Mouse (Mus musculus): Measurements from ENCODE around the gene Abcd3.

Abcd3 gene

GRCm38 (mm10) chr3:121814877-121815548, at the start of gene Abcd3:
Gene Abcd3 (minus strand): TSS chr3:121815302.
- DNase-seq, result peak; percentile 96 to 97

GRCm38 (mm10) chr3:121859142-121859541, 44.0 kb upstream of the Abcd3 start:
- DNase-seq, result no peak

GRCm38 (mm10) chr3:121856131-121856530, 41.0 kb upstream of the Abcd3 start:
- no peak for DNase-seq

- no peak for DNase-seq
Measured at GRCm38 (mm10) chr3:121853781-121854520, 38.8 kb upstream of the Abcd3 start.

- no peak for DNase-seq
Measured at GRCm38 (mm10) chr3:121852074-121852826, 37.1 kb upstream of the Abcd3 start.

DNA sequence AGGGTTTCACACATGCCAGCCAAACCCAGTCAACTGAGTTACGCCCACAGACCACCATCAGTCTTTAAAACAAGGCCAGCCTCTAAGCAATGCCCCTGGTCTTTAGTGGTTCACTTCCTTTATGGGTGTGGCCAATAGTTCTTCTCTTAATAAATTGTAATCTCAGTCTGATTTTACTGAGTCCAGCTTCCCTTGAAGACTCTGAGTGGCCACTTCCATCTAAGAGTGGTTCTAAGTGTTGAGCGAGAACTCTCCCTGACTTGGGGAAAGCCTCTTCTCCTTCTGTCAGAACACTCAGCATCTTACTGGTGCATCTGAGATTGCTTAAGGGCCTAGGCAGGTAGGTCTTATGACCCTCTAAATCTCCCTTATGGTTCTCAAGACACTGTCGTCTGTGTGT, 35.9 kb upstream of the Abcd3 start:
- no peak for DNase-seq

- DNase-seq, result no peak
Measured at GRCm38 (mm10) chr3:121850381-121850780, 35.3 kb upstream of the Abcd3 start.

GRCm38 (mm10) chr3:121847296-121847695, 32.2 kb upstream of the Abcd3 start:
- DNase-seq, result no peak

DNA sequence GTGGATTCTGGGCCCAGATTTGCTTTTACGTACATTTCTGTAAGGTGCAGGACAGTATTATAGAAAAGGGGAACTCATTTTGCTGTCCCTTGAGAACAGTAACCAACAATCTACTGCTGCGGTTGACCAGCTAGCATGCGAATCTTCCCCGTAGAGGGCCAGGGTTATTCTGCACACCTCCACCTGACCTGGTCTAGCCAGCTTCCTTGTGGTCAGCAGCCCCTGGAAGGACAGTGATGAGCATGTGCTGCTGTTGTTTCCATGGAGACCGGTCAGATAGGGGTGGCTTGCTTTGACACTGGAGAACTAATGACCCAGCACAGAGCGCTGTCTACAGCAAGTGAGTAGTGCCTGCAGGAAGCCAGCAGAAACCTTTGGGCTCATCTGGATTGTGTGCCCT, 29.6 kb upstream of the Abcd3 start:
- DNase-seq, result no peak

GRCm38 (mm10) chr3:121844013-121844412, 28.9 kb upstream of the Abcd3 start:
- DNase-seq, result no peak

DNA sequence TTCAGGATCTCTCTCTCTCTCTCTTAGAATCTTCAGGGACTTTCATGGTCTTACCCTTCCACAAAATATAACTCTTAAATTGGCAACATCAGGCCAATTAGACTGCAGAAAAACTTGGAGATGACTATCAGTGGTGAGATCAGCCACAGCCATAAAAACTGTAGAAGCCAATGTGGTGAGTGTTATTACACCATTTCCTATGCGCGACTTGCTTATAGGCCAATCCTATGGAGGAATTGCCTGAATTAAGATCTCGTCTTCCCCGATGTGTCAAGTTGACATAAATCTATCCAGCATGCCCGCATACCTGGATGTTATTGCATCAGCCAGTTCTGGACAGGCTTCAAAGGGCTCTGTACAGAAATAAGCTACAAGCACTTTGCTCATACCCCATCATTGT, 28.2 kb upstream of the Abcd3 start:
- DNase-seq, result no peak

DNA sequence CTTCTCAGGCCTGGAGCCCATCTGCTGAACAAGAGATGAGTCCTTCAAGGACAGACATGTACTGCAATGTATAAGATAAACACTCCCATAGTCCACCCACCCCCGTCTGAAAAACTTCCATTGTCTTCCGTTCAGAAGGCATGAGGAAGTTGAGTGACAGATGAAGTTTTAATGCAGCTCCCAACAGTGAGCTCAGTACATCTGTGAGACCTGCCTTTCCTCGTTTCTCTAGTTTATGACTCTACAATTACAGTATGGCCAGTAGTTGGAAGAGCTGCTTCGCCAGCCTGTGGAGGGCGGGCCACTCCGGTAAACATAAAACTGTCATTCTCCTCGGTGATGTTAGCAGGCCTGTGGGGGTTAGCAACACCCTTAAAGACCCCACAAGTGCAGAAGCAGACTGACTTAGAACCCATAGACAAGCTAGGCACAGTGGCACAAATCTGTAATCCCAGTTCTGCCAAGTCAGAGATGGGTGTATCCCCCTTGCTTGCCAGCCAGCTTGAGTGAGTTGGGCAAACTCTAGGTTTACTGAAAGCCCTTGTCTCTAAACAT, 27.3 kb upstream of the Abcd3 start:
- no peak for DNase-seq

DNA sequence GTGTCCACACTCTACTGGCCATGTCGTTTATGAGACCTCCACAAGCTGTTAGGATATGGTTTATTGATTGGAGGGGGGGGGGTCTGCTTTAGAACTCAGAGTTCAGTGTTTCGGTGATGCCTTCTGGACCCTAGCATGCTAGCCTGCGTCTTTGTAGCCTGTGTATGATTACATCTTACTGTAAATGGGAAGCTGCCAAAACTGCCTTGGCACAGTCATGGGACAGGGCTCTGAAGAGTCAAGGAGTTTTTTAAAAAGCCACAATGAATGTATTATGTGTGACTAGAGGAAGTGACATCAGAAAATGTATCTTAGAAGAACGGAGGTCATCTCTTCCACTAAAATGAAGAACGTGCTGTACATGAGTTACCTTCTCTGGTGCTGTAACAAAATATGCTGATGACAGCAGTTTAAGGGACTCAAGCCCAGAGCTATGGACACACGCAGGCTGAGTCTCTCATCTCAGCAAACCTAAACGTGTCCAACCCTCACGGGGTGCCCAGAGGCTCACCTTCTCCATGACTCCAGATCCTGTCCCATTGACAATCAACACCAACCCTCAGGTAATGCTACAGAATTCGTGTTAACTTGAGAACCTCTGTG, 26.4 kb upstream of the Abcd3 start:
- peak; percentile 16 to 26 for DNase-seq

DNA sequence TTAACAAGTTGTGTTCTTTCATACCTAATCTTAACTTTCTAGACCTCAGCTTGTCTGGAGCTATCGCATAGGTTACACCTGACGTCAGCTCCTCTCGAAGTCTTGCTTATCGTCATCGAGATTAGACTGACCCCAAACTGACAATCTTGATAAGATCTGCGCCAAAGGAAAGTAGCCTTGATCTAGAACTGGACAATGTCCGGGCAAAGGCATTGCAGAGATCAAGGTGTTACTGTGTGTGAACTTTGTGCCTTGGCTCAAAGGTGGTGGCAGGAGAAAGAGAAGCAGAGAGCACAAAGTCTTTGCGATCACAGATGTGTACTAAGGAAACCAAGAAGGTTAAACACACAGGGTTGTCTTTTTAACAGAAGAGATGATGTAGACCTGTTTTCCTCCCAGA, 25.2 kb upstream of the Abcd3 start:
- no peak for DNase-seq

GRCm38 (mm10) chr3:121834732-121835131, 19.6 kb upstream of the Abcd3 start:
- no peak for DNase-seq

- no peak for DNase-seq
Measured at GRCm38 (mm10) chr3:121834250-121834649, 19.1 kb upstream of the Abcd3 start.

DNA sequence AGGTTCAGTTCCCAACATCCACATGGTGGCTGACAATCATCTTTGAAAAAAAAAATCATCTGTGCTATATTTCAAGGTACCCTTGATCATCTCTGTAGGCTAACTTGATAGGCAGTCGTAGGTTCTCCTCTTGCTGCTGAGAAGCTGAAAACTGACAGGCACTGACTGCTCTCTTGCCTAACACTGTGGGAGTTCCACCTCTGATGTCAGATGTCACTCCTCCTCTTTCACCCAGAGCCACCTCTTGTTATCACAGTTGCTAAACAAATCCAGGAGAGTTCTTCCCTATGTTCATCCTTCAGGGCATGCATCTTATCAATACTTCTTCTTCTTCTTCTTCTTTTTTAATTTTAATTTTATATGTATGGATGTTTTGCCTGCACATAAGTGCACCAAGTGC, 10.0 kb upstream of the Abcd3 start:
- no peak for DNase-seq

DNA sequence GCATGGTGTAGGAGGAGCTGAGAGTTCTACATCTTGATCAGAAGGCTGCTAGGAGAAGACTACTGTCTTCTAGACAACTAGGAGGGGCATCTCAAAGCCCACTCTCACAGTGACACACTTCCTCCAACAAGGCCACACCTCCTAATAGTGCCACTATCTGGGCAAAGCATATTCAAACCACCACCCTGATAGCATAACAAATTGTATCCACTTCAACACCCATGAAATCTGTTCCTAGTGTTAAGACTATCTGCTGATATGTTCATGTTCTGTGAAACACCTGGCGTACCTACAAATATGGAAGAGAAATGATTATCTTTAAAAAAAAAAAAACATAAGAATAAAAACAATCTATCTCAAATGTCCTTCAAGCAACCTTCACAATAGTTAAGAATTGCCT, 9.2 kb upstream of the Abcd3 start:
- DNase-seq, result no peak

DNA sequence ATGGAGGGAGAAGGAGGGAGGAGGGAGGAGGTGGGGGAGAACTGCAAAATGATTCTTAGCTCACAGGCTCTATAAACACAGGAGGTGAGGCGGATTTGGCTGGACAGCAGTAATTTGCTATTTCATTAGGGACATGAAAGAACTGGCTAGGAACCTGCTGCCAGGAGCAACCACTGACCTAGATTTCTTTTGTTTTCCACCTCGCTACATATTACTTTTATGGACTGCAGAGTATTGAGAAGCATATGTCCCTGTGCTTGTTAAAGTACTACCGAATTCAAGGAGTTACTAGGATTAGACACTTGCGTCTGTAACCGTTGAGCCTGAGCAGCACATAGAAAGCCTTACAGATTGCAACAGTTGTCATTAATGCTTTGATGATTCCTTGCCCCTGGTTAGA, 7.5 kb upstream of the Abcd3 start:
- DNase-seq, result no peak

DNA sequence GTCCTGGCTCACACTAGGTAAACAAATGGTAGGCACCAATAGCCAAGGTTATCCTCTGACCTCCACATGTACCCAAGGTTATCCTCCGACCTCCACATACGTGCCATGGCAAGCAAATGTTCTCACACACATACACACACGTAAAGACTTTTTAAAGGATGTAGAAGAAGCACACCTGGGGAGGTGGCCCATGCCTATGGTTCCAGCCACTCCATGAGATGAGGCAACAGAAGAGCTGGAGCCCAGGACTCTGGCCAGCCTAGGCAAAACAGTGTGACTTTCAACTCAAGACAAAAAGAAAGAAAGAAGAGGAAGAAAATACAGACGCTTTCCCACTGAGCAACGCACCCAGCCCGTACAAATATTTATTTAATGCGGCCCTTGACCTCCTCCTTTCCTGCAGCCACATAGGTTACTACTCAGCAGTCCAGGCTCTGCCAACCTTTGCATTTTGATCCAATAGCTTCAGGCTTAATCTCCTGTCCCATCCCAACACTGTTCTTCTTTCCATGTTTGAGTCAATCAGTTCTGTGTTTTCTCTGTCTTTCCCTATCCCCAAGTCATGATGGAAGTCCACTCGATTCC, 6.5 kb upstream of the Abcd3 start:
- DNase-seq, result no peak

- DNase-seq, result no peak
Measured at GRCm38 (mm10) chr3:121819693-121820200, 4.6 kb upstream of the Abcd3 start.

DNA sequence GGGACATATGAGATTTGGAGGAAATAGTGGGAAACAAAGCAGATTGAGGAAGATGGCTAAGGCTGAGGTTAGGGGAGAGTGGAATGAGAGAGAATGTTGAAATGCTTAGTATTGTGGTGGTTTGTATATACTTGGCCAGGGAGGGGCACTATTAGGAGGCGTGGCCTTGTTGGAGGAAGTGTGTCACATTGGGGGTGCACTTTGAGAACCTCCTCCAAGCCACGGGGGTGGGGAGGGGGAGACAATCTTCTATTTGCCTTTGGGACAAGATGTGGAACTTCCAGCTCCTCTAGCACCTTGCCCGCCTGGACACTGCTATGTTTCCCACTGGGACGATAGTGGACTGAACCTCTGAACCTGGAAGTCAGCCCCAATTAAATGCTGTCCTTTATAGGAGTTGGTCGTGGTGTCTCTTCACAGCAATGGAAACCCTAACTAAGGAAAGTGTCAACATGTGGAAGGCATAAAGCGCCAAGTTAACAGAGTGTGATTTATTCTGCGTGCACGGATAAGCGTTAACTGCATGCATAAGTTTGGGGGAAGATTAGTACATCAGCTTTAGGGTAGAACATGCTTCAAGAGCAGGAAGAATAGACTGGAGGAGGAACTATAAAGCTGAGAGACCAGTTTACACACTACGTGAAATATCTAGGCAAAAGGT, 3.8 kb upstream of the Abcd3 start:
- DNase-seq, result no peak
